ENCODE assay signal across 30 mouse cellular contexts in genomic region chr10:34265106-34265505, GRCm38 (mm10).
"Had no signal": no experiment of that assay in that cellular context is flagged by ENCODE, and none has a peak within 500 bp of the region (broad histone marks: within the 10 kb centered on the region; RNA-seq: fewer than 3 reads in every experiment).

No protein-coding gene starts in this region.

- H3K4me3 ChIP-seq: limb, embryonic 10.5 days; limb, embryonic 12.5 days; limb, embryonic 13.5 days; limb, embryonic 15.5 days; liver, embryonic 12.5 days; liver, embryonic 13.5 days; liver, embryonic 15.5 days; lung, embryonic 15.5 days; megakaryocyte, embryonic 14.5 days; midbrain, embryonic 10.5 days; midbrain, embryonic 12.5 days; midbrain, embryonic 13.5 days; midbrain, embryonic 15.5 days; myocyte; neural tube, embryonic 12.5 days had no signal

- H3K27ac ChIP-seq: limb, embryonic 10.5 days; limb, embryonic 12.5 days; limb, embryonic 13.5 days; limb, embryonic 15.5 days; liver, embryonic 12.5 days; liver, embryonic 13.5 days; liver, embryonic 14.5 days; liver, embryonic 15.5 days; lung, embryonic 15.5 days; macrophage; midbrain, embryonic 10.5 days; midbrain, embryonic 12.5 days; midbrain, embryonic 13.5 days; midbrain, embryonic 15.5 days; neural tube, embryonic 12.5 days had no signal

- H3K36me3 ChIP-seq: limb, embryonic 10.5 days; limb, embryonic 12.5 days; limb, embryonic 13.5 days; limb, embryonic 15.5 days; liver, embryonic 12.5 days; liver, embryonic 13.5 days; liver, embryonic 15.5 days; lung, embryonic 15.5 days; midbrain, embryonic 10.5 days; midbrain, embryonic 12.5 days; midbrain, embryonic 13.5 days; midbrain, embryonic 15.5 days; neural tube, embryonic 12.5 days had no signal

- H3K9ac ChIP-seq: limb, embryonic 12.5 days; limb, embryonic 13.5 days; limb, embryonic 15.5 days; liver, embryonic 12.5 days; liver, embryonic 13.5 days; liver, embryonic 14.5 days; liver, embryonic 15.5 days; liver, postnatal 0 days; lung, embryonic 14.5 days; lung, embryonic 15.5 days; midbrain, embryonic 12.5 days; midbrain, embryonic 13.5 days; midbrain, embryonic 15.5 days; neural tube, embryonic 12.5 days had no signal

- H3K27me3 ChIP-seq: limb, embryonic 12.5 days; limb, embryonic 13.5 days; limb, embryonic 15.5 days; liver, embryonic 12.5 days; liver, embryonic 13.5 days; liver, embryonic 15.5 days; lung, embryonic 15.5 days; megakaryocyte, embryonic 14.5 days; midbrain, embryonic 12.5 days; midbrain, embryonic 13.5 days; midbrain, embryonic 15.5 days; neural tube, embryonic 12.5 days had no signal

- DNase-seq: left cerebral cortex, postnatal 4 days; liver; liver, embryonic 13.5 days; liver, postnatal 0 days; lung, adult 18-20 months; lung, adult 2 months; lung, embryonic 14.5 days; lung, postnatal 10 days; lung, postnatal 14 days; lung, postnatal 36 days; lung, postnatal 4 days; midbrain, embryonic 14.5 days had no signal

- H3K9me3 ChIP-seq: limb, embryonic 10.5 days; limb, embryonic 12.5 days; limb, embryonic 13.5 days; limb, embryonic 15.5 days; liver, embryonic 12.5 days; liver, embryonic 13.5 days; liver, embryonic 15.5 days; lung, embryonic 15.5 days; megakaryocyte, embryonic 14.5 days; midbrain, embryonic 10.5 days; midbrain, embryonic 12.5 days; midbrain, embryonic 13.5 days; midbrain, embryonic 15.5 days; neural tube, embryonic 12.5 days had no signal

- H3K4me1 ChIP-seq: limb, embryonic 12.5 days; limb, embryonic 13.5 days; limb, embryonic 15.5 days; liver, embryonic 12.5 days; liver, embryonic 13.5 days; liver, embryonic 15.5 days; lung, embryonic 15.5 days; midbrain, embryonic 10.5 days; midbrain, embryonic 12.5 days; midbrain, embryonic 13.5 days; midbrain, embryonic 15.5 days; neural tube, embryonic 12.5 days had no signal

- H3K4me2 ChIP-seq: limb, embryonic 12.5 days; limb, embryonic 13.5 days; limb, embryonic 15.5 days; liver, embryonic 11.5 days; liver, embryonic 12.5 days; liver, embryonic 13.5 days; liver, embryonic 15.5 days; lung, embryonic 14.5 days; lung, embryonic 15.5 days; midbrain, embryonic 11.5 days; midbrain, embryonic 12.5 days; midbrain, embryonic 13.5 days; midbrain, embryonic 15.5 days; neural tube, embryonic 12.5 days had no signal
